Mouse (Mus musculus) layer of hippocampus, postnatal 25 days (tissue): Measurements from ENCODE around the gene Hamp2. TPM values are rescaled to one million over a fixed set of nuclear protein-coding genes. Genes with fewer than 3 reads are reported as not detected.
"Not testable (repeated sequence)": the region's sequence is repeated elsewhere in the genome, so short reads cannot be mapped to it uniquely, and the experiment has no call there.

Experiments used
- DNase-seq, 2 experiments: peaks; one replicate each; pipeline ENCODE4 v3.0.0; 2022; ENCODE audit warnings: mixed read lengths in 2 of 2, low spot score in 1 of 2; ENCODE audit errors: extremely low spot score in 1 of 2
- total RNA-seq, 2 experiments: library from RNA; stranded (reverse); gene quantifications; 2 replicates each; pipeline ENCODE4 v1.2.3; 2021

Hamp2 gene
- total RNA-seq, 2 experiments from 2014 or later, result not detected

GRCm38 (mm10) chr7:30954036-30954435 is 29.6 kb upstream of the Hamp2 start:
- no peak for DNase-seq

DNA sequence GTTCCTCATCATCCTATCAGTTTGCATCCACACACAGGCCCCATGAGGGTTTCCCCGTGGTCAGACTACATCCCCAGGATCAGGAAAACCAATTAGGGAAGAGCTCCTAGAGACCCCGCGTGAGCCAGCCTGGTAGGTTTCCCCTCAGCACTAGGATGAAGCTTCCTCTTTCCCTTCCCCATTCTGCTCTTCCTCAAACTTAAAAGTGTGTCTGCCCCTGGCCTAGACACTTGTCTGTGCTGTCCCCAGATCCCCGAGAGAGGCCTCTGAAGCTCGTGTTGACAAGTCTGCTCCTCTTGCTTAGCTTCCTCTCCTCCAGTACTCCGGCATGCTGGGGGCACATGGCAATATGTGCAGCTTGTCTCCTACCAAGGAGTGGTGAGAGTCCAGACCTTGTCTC is 29.0 kb upstream of the Hamp2 start:
- DNase-seq, result no peak

- DNase-seq, result no peak
Observed at GRCm38 (mm10) chr7:30952441-30953265, 28.2 kb upstream of the Hamp2 start.

- DNase-seq, result not testable (repeated sequence)
Observed at GRCm38 (mm10) chr7:30949902-30950301, 25.4 kb upstream of the Hamp2 start.

GRCm38 (mm10) chr7:30945876-30946275 is 21.4 kb upstream of the Hamp2 start:
- no peak for DNase-seq

GRCm38 (mm10) chr7:30945466-30945865 is 21.0 kb upstream of the Hamp2 start:
- not testable (repeated sequence) for DNase-seq

- DNase-seq, result not testable (repeated sequence)
Observed at GRCm38 (mm10) chr7:30944706-30945105, 20.2 kb upstream of the Hamp2 start.

DNA sequence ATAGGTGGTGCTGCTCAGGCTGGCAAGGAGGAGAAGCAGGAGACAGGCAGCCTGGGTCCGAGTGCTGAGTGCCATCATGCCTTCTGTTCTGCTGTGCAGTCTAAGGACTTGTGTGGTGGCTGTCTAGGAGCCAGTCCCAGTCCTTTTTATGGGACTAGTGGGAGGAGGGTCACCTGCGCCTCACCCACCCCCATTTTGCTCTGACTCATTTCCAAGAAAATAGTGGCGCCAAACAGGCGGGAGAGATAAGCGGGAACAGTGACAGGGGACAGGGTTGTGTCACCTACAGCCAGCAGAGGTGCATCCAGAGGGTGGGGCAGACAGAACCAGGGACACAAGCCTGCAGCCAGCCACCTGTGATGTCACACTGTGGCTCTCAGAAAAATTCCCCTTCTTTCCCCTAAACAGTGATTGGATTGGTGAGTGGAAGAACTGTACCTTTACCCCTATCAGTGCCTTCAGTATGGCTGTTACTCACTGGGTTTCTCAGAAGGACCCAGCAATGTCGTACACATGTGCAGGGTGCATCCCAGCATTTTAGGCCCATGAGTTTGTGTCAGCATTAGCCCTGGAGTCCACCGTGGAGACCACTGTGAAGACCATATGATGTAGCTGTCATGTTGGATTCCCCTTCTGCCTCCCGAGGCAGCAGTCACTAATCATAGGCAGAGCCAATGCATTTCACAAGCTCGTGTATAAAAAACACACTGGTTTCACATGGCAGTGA is 19.6 kb upstream of the Hamp2 start, which contains the start of gene Hamp:
Gene Hamp, minus strand, starts transcription at position 124 of the 727 bp plus-strand sequence.
- no peak for DNase-seq

- not testable (repeated sequence) for DNase-seq
Observed at GRCm38 (mm10) chr7:30942365-30942764, 17.9 kb upstream of the Hamp2 start.

DNA sequence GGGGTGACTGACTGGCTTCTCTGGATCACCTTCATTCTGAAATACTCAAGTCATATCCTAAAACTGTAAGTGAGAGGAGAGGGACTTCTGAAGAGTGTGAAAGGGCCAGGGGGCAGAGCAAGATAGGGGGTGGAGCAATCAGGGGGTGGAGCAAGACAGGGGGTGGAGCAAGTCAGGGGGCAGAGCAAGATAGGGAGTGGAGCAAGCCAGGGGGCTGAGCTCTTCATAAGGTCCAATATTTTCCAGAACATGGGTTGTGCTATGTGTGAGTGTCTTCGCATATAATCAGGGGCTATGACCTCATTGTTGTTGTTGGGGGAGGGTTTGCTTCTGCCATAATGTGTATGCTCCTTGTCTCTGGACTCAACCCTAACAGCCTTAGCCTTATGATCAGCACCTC is 15.6 kb upstream of the Hamp2 start:
- not testable (repeated sequence) for DNase-seq

- not testable (repeated sequence) for DNase-seq
Observed at GRCm38 (mm10) chr7:30935422-30936099, 11.1 kb upstream of the Hamp2 start.

- no peak for DNase-seq
Observed at GRCm38 (mm10) chr7:30924071-30924470, 410 bp downstream of the Hamp2 start.

GRCm38 (mm10) chr7:30922490-30922889 is 2.0 kb downstream of the Hamp2 start:
- not testable (repeated sequence) for DNase-seq

DNA sequence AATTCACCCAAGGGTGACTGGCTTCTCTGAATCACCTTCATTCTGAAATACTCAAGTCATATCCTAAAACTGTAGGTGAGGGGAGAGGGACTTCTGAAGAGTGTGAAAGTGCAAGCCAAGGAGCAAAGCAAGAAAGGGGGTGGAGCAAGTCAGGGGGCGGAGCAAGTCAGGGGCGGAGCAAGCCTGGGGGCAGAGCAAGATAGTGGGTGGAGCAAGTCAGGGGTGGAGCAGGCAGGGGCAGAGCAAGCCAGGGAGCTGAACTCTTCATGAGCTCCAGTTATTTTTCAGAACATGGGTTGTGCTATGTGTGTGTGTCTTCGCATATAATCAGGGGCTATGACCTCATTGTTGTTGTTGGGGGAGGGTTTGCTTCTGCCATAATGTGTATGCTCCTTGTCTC is 4.3 kb downstream of the Hamp2 start:
- DNase-seq, result no peak

GRCm38 (mm10) chr7:30917219-30917618 is 7.3 kb downstream of the Hamp2 start:
- DNase-seq, result no peak

DNA sequence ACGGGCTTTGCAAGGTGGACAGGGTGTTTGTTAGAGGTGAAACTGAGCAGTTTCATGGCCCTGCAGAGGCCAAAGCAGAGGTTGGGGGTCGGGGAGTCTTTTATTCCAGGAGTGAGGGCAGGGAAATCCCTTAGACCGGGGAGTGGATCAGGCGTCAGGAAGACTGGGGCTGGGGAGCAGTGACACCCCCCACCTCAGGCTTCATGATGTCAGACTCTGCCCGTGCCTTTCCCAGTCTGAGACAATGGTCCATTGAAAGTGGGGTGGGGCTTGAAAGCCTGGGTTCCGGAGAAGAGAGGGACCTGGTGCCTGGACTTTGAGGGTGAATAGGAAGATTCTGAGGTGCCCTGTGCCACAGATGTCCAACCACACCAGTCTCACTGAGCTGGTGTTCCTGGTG is 7.8 kb downstream of the Hamp2 start:
- no peak for DNase-seq

GRCm38 (mm10) chr7:30914732-30915131 is 9.7 kb downstream of the Hamp2 start, which contains the start of gene Mag:
Gene Mag, minus strand, starts transcription at chr7:30914873.
- DNase-seq, result no peak

- DNase-seq, result no peak
Observed at GRCm38 (mm10) chr7:30909773-30910172, 14.7 kb downstream of the Hamp2 start.

DNA sequence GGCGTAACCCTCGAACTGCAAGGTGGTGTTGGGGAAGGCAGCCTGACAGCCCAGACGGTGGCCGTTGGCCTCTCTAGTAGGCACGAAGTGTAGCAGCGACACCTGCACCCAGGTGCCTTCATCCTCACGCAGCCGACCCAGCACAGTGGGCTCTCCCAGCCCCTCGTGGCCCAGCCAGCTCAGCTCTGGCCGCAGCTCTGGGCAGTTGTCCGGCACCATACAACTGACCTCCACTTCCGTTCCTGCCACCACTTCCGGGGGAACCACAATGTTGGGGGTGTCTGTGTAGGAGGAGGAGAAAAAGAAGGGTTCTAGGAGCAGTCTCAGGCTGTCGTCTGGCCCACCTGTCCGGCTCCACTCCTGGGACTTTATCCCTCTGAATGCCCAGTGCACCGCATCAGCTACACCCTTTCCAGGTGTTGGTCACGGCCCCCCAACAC is 15.5 kb downstream of the Hamp2 start:
- DNase-seq, result no peak

DNA sequence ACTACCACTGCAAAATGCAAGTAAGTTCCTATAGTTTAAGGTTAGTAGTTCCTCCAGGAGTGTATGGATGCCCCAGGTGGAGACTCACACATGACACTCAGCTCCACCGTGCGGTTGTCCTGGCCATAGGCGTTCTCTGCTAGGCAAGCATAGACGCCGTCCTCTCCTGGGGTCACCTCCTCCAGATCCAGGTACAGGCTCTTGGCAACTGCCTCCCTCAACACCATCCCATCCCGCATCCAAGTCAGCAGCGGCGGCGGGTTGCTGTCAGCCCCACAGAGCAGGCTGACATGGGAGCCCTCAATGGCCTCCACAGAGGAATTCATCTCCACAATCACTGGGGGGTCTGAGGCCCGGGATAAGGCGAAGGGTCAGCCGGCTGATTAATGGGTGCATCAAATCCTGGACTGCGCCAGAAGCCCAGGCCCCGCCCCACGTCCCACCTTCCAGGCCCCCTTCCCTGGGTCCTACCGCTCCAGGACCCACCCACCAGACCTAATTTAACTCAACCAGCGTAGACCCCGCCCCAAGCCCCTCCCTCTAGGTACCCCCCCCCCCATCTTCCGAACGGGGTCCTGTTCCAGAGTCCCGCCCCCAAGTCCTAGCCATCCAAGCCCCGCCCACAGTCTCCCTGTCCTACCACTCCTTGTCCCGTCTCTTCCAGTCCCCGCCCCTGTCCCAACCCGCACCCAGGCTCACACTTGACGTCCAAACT is 16.0 kb downstream of the Hamp2 start:
- DNase-seq, result no peak
